Mouse (Mus musculus): ENCODE results near the gene Tube1. TPM values are rescaled to one million over a fixed set of nuclear protein-coding genes. Genes with fewer than 3 reads are reported as not detected.

Tube1 gene
- polyA plus RNA-seq, 1 experiment from 2014 or later = 14.2 TPM

GRCm38 (mm10) chr10:39161406-39161805, 27.6 kb downstream of the Tube1 start:
- 96% methylated on average over 1 of the region's 1 CpGs for WGBS
- Histone ChIP-seq H3K4me3 (ENCODE audit: low read depth, low read length) (no peak overlapping the region), H3K9me3 (ENCODE audit: control insufficient read depth, low read length) (no peaks in the 10 kb centered on the region), H3K4me1 (replicated peaks; ENCODE audit: control insufficient read depth, insufficient read depth, low read length) (peaks cover 6% of the 10 kb centered on the region; the same call in 1 of the 2 replicates), H3K4me2 (ENCODE audit: low read length) (no peak overlapping the region), H3K27ac (ENCODE audit: low read depth) (no peak overlapping the region), H3K9ac (ENCODE audit: low read length) (no peak overlapping the region), H3K27me3 (replicated peaks; ENCODE audit: control insufficient read depth, insufficient read depth, low read length) (no peaks in the 10 kb centered on the region), H3K36me3 (ENCODE audit: control insufficient read depth, insufficient read depth, low read length) (no peaks in the 10 kb centered on the region)
- DNase-seq (ENCODE audit: low spot score) (no peak), ATAC-seq (replicated peaks; ENCODE audit: low FRiP score, low TSS enrichment, low read depth) (no peak)

GRCm38 (mm10) chr10:39162666-39163484, 29.1 kb downstream of the Tube1 start:
- H3K27me3 ChIP-seq (replicated peaks; ENCODE audit: control insufficient read depth, insufficient read depth, low read length) = no peaks in the 10 kb centered on the region
- no peaks in the 10 kb centered on the region for H3K9me3 ChIP-seq (ENCODE audit: control insufficient read depth, low read length)
- no peak overlapping the region for H3K4me3 ChIP-seq (ENCODE audit: low read depth, low read length)
- H3K27ac ChIP-seq (ENCODE audit: low read depth) = no peak overlapping the region
- ATAC-seq (replicated peaks; ENCODE audit: low FRiP score, low TSS enrichment, low read depth) = no peak
- 23% methylated on average over 18 of the region's 18 CpGs for WGBS
- peak overlapping the region; percentile 30 for H3K4me2 ChIP-seq (ENCODE audit: low read length)
- no peak overlapping the region for H3K9ac ChIP-seq (ENCODE audit: low read length)
- H3K36me3 ChIP-seq (ENCODE audit: control insufficient read depth, insufficient read depth, low read length) = no peaks in the 10 kb centered on the region
- H3K4me1 ChIP-seq (replicated peaks; ENCODE audit: control insufficient read depth, insufficient read depth, low read length) = peaks cover 6% of the 10 kb centered on the region; the same call in 1 of the 2 replicates
- DNase-seq (ENCODE audit: low spot score) = no peak

- DNase-seq (ENCODE audit: low spot score) (no peak), ATAC-seq (replicated peaks; ENCODE audit: low FRiP score, low TSS enrichment, low read depth) (no peak)
- Histone ChIP-seq H3K36me3 (ENCODE audit: control insufficient read depth, insufficient read depth, low read length) (no peaks in the 10 kb centered on the region), H3K4me2 (ENCODE audit: low read length) (peak within 1 kb of the TSS; percentile 30), H3K27me3 (replicated peaks; ENCODE audit: control insufficient read depth, insufficient read depth, low read length) (no peaks in the 10 kb centered on the region), H3K4me1 (replicated peaks; ENCODE audit: control insufficient read depth, insufficient read depth, low read length) (peaks cover 6% of the 10 kb centered on the region; the same call in 1 of the 2 replicates), H3K9ac (ENCODE audit: low read length) (no peak within 1 kb of the TSS), H3K4me3 (ENCODE audit: low read depth, low read length) (no peak within 1 kb of the TSS), H3K27ac (ENCODE audit: low read depth) (no peak within 1 kb of the TSS), H3K9me3 (ENCODE audit: control insufficient read depth, low read length) (no peaks in the 10 kb centered on the region)
- 84% methylated on average over 10 of the region's 10 CpGs for WGBS
Observed at GRCm38 (mm10) chr10:39163694-39164093, 29.9 kb downstream of the Tube1 start, which contains the start of gene Ccn6. TSS of gene Ccn6 (minus strand) at chr10:39163794.

- DNase-seq (ENCODE audit: low spot score) (peak; percentile 64), ATAC-seq (replicated peaks; ENCODE audit: low FRiP score, low TSS enrichment, low read depth) (no peak)
- Histone ChIP-seq H3K4me2 (ENCODE audit: low read length) (peak overlapping the region; percentile 39), H3K9ac (ENCODE audit: low read length) (0 out of 2 replicates have a peak overlapping the region, but pooled peaks have one; percentile 31), H3K4me1 (replicated peaks; ENCODE audit: control insufficient read depth, insufficient read depth, low read length) (peaks cover 8% of the 10 kb centered on the region; the same call in 1 of the 2 replicates), H3K4me3 (ENCODE audit: low read depth, low read length) (peak overlapping the region; percentile 16; the same call in 1 of the 2 replicates), H3K27ac (ENCODE audit: low read depth) (peak overlapping the region; percentile 54; the same call in 1 of the 2 replicates), H3K27me3 (replicated peaks; ENCODE audit: control insufficient read depth, insufficient read depth, low read length) (no peaks in the 10 kb centered on the region), H3K9me3 (ENCODE audit: control insufficient read depth, low read length) (no peaks in the 10 kb centered on the region), H3K36me3 (ENCODE audit: control insufficient read depth, insufficient read depth, low read length) (no peaks in the 10 kb centered on the region)
- 21% methylated on average over 11 of the region's 11 CpGs for WGBS
Observed at GRCm38 (mm10) chr10:39165632-39166115, 31.9 kb downstream of the Tube1 start.

- Histone ChIP-seq H3K4me2 (ENCODE audit: low read length) (no peak overlapping the region), H3K36me3 (ENCODE audit: control insufficient read depth, insufficient read depth, low read length) (no peaks in the 10 kb centered on the region), H3K27ac (ENCODE audit: low read depth) (no peak overlapping the region), H3K4me3 (ENCODE audit: low read depth, low read length) (no peak overlapping the region), H3K4me1 (replicated peaks; ENCODE audit: control insufficient read depth, insufficient read depth, low read length) (peaks cover 9% of the 10 kb centered on the region; the same call in 1 of the 2 replicates), H3K9me3 (ENCODE audit: control insufficient read depth, low read length) (no peaks in the 10 kb centered on the region), H3K27me3 (replicated peaks; ENCODE audit: control insufficient read depth, insufficient read depth, low read length) (no peaks in the 10 kb centered on the region), H3K9ac (ENCODE audit: low read length) (no peak overlapping the region)
- DNase-seq (ENCODE audit: low spot score) (no peak), ATAC-seq (replicated peaks; ENCODE audit: low FRiP score, low TSS enrichment, low read depth) (no peak)
- 76% methylated on average over 11 of the region's 11 CpGs for WGBS
Observed at GRCm38 (mm10) chr10:39167611-39168010, 33.8 kb downstream of the Tube1 start.

GRCm38 (mm10) chr10:39169642-39170041, 35.9 kb downstream of the Tube1 start:
- H3K27me3 ChIP-seq (replicated peaks; ENCODE audit: control insufficient read depth, insufficient read depth, low read length) = no peaks in the 10 kb centered on the region
- H3K27ac ChIP-seq (ENCODE audit: low read depth) = no peak overlapping the region
- no peaks in the 10 kb centered on the region for H3K9me3 ChIP-seq (ENCODE audit: control insufficient read depth, low read length)
- 53% methylated on average over 9 of the region's 9 CpGs for WGBS
- DNase-seq (ENCODE audit: low spot score) (no peak), ATAC-seq (replicated peaks; ENCODE audit: low FRiP score, low TSS enrichment, low read depth) (no peak)
- H3K4me3 ChIP-seq (ENCODE audit: low read depth, low read length) = no peak overlapping the region
- H3K4me1 ChIP-seq (replicated peaks; ENCODE audit: control insufficient read depth, insufficient read depth, low read length) = peaks cover 4% of the 10 kb centered on the region; the same call in 1 of the 2 replicates
- H3K9ac ChIP-seq (ENCODE audit: low read length) = no peak overlapping the region
- 0 out of 2 replicates have a peak overlapping the region, but pooled peaks have one; percentile 14 for H3K4me2 ChIP-seq (ENCODE audit: low read length)
- no peaks in the 10 kb centered on the region for H3K36me3 ChIP-seq (ENCODE audit: control insufficient read depth, insufficient read depth, low read length)

- Histone ChIP-seq H3K9ac (ENCODE audit: low read length) (no peak overlapping the region), H3K4me3 (ENCODE audit: low read depth, low read length) (no peak overlapping the region), H3K27ac (ENCODE audit: low read depth) (no peak overlapping the region), H3K9me3 (ENCODE audit: control insufficient read depth, low read length) (no peaks in the 10 kb centered on the region), H3K4me1 (replicated peaks; ENCODE audit: control insufficient read depth, insufficient read depth, low read length) (peaks cover 4% of the 10 kb centered on the region), H3K36me3 (ENCODE audit: control insufficient read depth, insufficient read depth, low read length) (no peaks in the 10 kb centered on the region), H3K4me2 (ENCODE audit: low read length) (peak overlapping the region; percentile 79; the same call in 1 of the 2 replicates), H3K27me3 (replicated peaks; ENCODE audit: control insufficient read depth, insufficient read depth, low read length) (no peaks in the 10 kb centered on the region)
- no peak for ATAC-seq (replicated peaks; ENCODE audit: low FRiP score, low TSS enrichment, low read depth)
- 19% methylated on average over 8 of the region's 8 CpGs for WGBS
- DNase-seq (ENCODE audit: low spot score) = peak; percentile 84
Observed at GRCm38 (mm10) chr10:39170181-39170580, 36.4 kb downstream of the Tube1 start.

- H3K27me3 ChIP-seq (replicated peaks; ENCODE audit: control insufficient read depth, insufficient read depth, low read length) = no peaks in the 10 kb centered on the region
- no peak overlapping the region for H3K9ac ChIP-seq (ENCODE audit: low read length)
- H3K4me1 ChIP-seq (replicated peaks; ENCODE audit: control insufficient read depth, insufficient read depth, low read length) = peaks cover 4% of the 10 kb centered on the region
- H3K4me3 ChIP-seq (ENCODE audit: low read depth, low read length) = no peak overlapping the region
- DNase-seq (ENCODE audit: low spot score) (no peak), ATAC-seq (replicated peaks; ENCODE audit: low FRiP score, low TSS enrichment, low read depth) (no peak)
- H3K36me3 ChIP-seq (ENCODE audit: control insufficient read depth, insufficient read depth, low read length) = no peaks in the 10 kb centered on the region
- H3K9me3 ChIP-seq (ENCODE audit: control insufficient read depth, low read length) = no peaks in the 10 kb centered on the region
- peak overlapping the region; percentile 79; the same call in 1 of the 2 replicates for H3K4me2 ChIP-seq (ENCODE audit: low read length)
- 13% methylated on average over 6 of the region's 6 CpGs for WGBS
- H3K27ac ChIP-seq (ENCODE audit: low read depth) = no peak overlapping the region
Observed at GRCm38 (mm10) chr10:39170706-39171105, 36.9 kb downstream of the Tube1 start.

All from intestine, embryonic 14.5 days (tissue).